Mouse (Mus musculus): ENCODE data around the gene Arl16.

DNA sequence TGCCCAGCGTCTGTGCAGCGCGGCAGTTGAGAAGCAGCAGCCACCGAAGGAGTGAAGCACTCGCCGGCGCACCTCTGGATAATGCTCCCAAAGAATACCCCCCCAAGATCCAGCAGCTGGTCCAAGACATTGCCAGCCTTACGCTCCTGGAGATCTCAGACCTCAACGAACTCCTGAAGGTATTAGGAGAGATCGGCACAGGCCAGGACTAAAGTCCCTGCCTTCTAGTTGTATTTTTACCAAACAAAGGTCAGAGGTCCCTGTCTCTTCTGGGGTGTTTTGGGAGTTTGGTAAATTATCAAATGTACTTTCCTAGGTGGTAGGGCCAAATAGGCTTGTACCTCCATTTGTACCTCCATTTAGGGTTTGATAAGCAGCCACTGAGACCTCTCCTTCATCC lies 17.8 kb upstream of the Arl16 start:
- no peak for TF ChIP-seq CTCF (IDR thresholded peaks at IDR 0.05; ENCODE audit: low read depth)
- no peak for TF ChIP-seq EP300 (IDR thresholded peaks at IDR 0.05; ENCODE audit: low read depth)

All from heart, postnatal 0 days (tissue).